Mouse (Mus musculus): ENCODE measurements at regions not wholly inside any gene's neighbourhood (a gene's known extent, or its start where the extent isn't known, plus 50 kb on each side); places are given as distances from the start of the nearest gene placed in this dataset.

GRCm38 (mm10) chr11:32991036-32991616, 156.1 kb downstream of the Fgf18 start:
- no peak for ATAC-seq
- H3K27ac ChIP-seq (ENCODE audit: low read depth, low read length): no peak overlapping the region

GRCm38 (mm10) chr11:32990201-32990600, 157.0 kb downstream of the Fgf18 start:
- Histone ChIP-seq H3K4me1 (replicated peaks; ENCODE audit: control insufficient read depth, insufficient read depth, low read length) (no peaks in the 10 kb centered on the region), H3K4me2 (replicated peaks; ENCODE audit: low read depth) (no peak overlapping the region), H3K9ac (ENCODE audit: low read depth, low read length) (no peak overlapping the region), H3K36me3 (ENCODE audit: control insufficient read depth, insufficient read depth) (no peaks in the 10 kb centered on the region), H3K27me3 (replicated peaks; ENCODE audit: control insufficient read depth, insufficient read depth, low read length) (no peaks in the 10 kb centered on the region), H3K4me3 (ENCODE audit: low read depth, low read length) (no peak overlapping the region), H3K9me3 (ENCODE audit: control insufficient read depth) (no peaks in the 10 kb centered on the region), H3K27ac (ENCODE audit: low read depth, low read length) (no peak overlapping the region)
- ATAC-seq: no peak
- WGBS: 80% methylated on average over 12 of the region's 12 CpGs
- no peak for TF ChIP-seq CTCF (IDR thresholded peaks at IDR 0.05; ENCODE audit: low read depth)

More at GRCm38 (mm10) chr11:32991036-32991616, 156.1 kb downstream of the Fgf18 start:
- Histone ChIP-seq H3K27me3 (replicated peaks; ENCODE audit: control insufficient read depth, insufficient read depth, low read length) (no peaks in the 10 kb centered on the region), H3K4me2 (replicated peaks; ENCODE audit: low read depth) (no peak overlapping the region), H3K9me3 (ENCODE audit: control insufficient read depth) (no peaks in the 10 kb centered on the region), H3K9ac (ENCODE audit: low read depth, low read length) (no peak overlapping the region), H3K4me1 (replicated peaks; ENCODE audit: control insufficient read depth, insufficient read depth, low read length) (no peaks in the 10 kb centered on the region), H3K36me3 (ENCODE audit: control insufficient read depth, insufficient read depth) (no peaks in the 10 kb centered on the region), H3K4me3 (ENCODE audit: low read depth, low read length) (no peak overlapping the region)
- WGBS: 72% methylated on average over 5 of the region's 5 CpGs
- no peak for TF ChIP-seq CTCF (IDR thresholded peaks at IDR 0.05; ENCODE audit: low read depth)

- H3K9ac ChIP-seq (ENCODE audit: low read depth, low read length): no peak overlapping the region
- no peak overlapping the region for H3K4me2 ChIP-seq (replicated peaks; ENCODE audit: low read depth)
- TF ChIP-seq CTCF (IDR thresholded peaks at IDR 0.05; ENCODE audit: low read depth): no peak
- no peak overlapping the region for H3K4me3 ChIP-seq (ENCODE audit: low read depth, low read length)
- H3K27me3 ChIP-seq (replicated peaks; ENCODE audit: control insufficient read depth, insufficient read depth, low read length): no peaks in the 10 kb centered on the region
- no peaks in the 10 kb centered on the region for H3K4me1 ChIP-seq (replicated peaks; ENCODE audit: control insufficient read depth, insufficient read depth, low read length)
- no peak overlapping the region for H3K27ac ChIP-seq (ENCODE audit: low read depth, low read length)
- no peaks in the 10 kb centered on the region for H3K36me3 ChIP-seq (ENCODE audit: control insufficient read depth, insufficient read depth)
- H3K9me3 ChIP-seq (ENCODE audit: control insufficient read depth): no peaks in the 10 kb centered on the region
- ATAC-seq: no peak
- WGBS: 91% methylated on average over 7 of the region's 7 CpGs
Observed at GRCm38 (mm10) chr11:32978899-32979298, 154.5 kb upstream of the Smim23 start.

GRCm38 (mm10) chr11:32976572-32976971, 152.2 kb upstream of the Smim23 start:
- H3K9ac ChIP-seq (ENCODE audit: low read depth, low read length): no peak overlapping the region
- H3K36me3 ChIP-seq (ENCODE audit: control insufficient read depth, insufficient read depth): no peaks in the 10 kb centered on the region
- WGBS: 82% methylated on average over 2 of the region's 2 CpGs
- no peak for TF ChIP-seq CTCF (IDR thresholded peaks at IDR 0.05; ENCODE audit: low read depth)
- H3K4me1 ChIP-seq (replicated peaks; ENCODE audit: control insufficient read depth, insufficient read depth, low read length): no peaks in the 10 kb centered on the region
- H3K4me2 ChIP-seq (replicated peaks; ENCODE audit: low read depth): no peak overlapping the region
- no peak overlapping the region for H3K4me3 ChIP-seq (ENCODE audit: low read depth, low read length)
- no peaks in the 10 kb centered on the region for H3K27me3 ChIP-seq (replicated peaks; ENCODE audit: control insufficient read depth, insufficient read depth, low read length)
- H3K27ac ChIP-seq (ENCODE audit: low read depth, low read length): no peak overlapping the region
- no peaks in the 10 kb centered on the region for H3K9me3 ChIP-seq (ENCODE audit: control insufficient read depth)
- ATAC-seq: no peak

- Histone ChIP-seq H3K27ac (ENCODE audit: low read depth, low read length) (no peak overlapping the region), H3K9me3 (ENCODE audit: control insufficient read depth) (no peaks in the 10 kb centered on the region), H3K36me3 (ENCODE audit: control insufficient read depth, insufficient read depth) (no peaks in the 10 kb centered on the region), H3K4me3 (ENCODE audit: low read depth, low read length) (no peak overlapping the region), H3K27me3 (replicated peaks; ENCODE audit: control insufficient read depth, insufficient read depth, low read length) (no peaks in the 10 kb centered on the region), H3K4me1 (replicated peaks; ENCODE audit: control insufficient read depth, insufficient read depth, low read length) (no peaks in the 10 kb centered on the region), H3K9ac (ENCODE audit: low read depth, low read length) (no peak overlapping the region), H3K4me2 (replicated peaks; ENCODE audit: low read depth) (no peak overlapping the region)
- no peak for ATAC-seq
- TF ChIP-seq CTCF (IDR thresholded peaks at IDR 0.05; ENCODE audit: low read depth): no peak
- 74% methylated on average over 4 of the region's 4 CpGs for WGBS
Observed at GRCm38 (mm10) chr11:32973453-32973852, 149.0 kb upstream of the Smim23 start.

- no peak for ATAC-seq
- H3K36me3 ChIP-seq (ENCODE audit: control insufficient read depth, insufficient read depth): no peaks in the 10 kb centered on the region
- H3K27ac ChIP-seq (ENCODE audit: low read depth, low read length): no peak overlapping the region
- 78% methylated on average over 2 of the region's 2 CpGs for WGBS
- no peak overlapping the region for H3K9ac ChIP-seq (ENCODE audit: low read depth, low read length)
- TF ChIP-seq CTCF (IDR thresholded peaks at IDR 0.05; ENCODE audit: low read depth): no peak
- H3K9me3 ChIP-seq (ENCODE audit: control insufficient read depth): no peaks in the 10 kb centered on the region
- H3K4me3 ChIP-seq (ENCODE audit: low read depth, low read length): no peak overlapping the region
- H3K27me3 ChIP-seq (replicated peaks; ENCODE audit: control insufficient read depth, insufficient read depth, low read length): no peaks in the 10 kb centered on the region
- no peaks in the 10 kb centered on the region for H3K4me1 ChIP-seq (replicated peaks; ENCODE audit: control insufficient read depth, insufficient read depth, low read length)
- no peak overlapping the region for H3K4me2 ChIP-seq (replicated peaks; ENCODE audit: low read depth)
Observed at GRCm38 (mm10) chr11:32965418-32965817, 141.0 kb upstream of the Smim23 start.

Measured in intestine, postnatal 0 days (tissue).